In the genomic region with DNA sequence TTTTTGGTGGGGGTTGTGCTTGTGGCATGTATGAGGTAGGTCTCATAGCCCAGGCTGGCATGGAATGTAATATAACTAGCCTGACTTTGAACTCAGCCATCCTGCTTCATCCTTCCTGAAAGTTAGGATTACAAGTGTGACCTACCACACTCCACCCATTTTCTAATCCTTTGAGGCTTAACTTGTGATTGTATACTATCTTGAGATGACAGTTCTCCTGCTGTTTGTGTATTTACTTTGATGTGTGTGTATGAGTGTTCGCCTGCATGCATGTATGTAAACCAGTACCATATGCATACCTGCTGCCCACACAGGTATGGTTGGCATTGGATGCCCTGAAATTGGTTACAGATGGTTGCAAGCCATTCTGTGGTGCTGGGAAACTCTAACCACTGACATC, we compare ENCODE assay signal across 27 mouse cellular contexts. TPM values are rescaled to one million over a fixed set of nuclear protein-coding genes. Genes with fewer than 3 reads are reported as not detected.
DNase-seq lines count a peak whose midpoint lies in the region; ATAC-seq and TF ChIP-seq lines count a peak whose summit lies in the region.
"Had no signal": no experiment of that assay in that cellular context is flagged by ENCODE, and none has a peak within 500 bp of the region (broad histone marks: within the 10 kb centered on the region; RNA-seq: fewer than 3 reads in every experiment).

No protein-coding gene starts in this region.

- 0 out of 2 replicates have a peak, but pooled peaks have one; percentile 16 for ATAC-seq in heart, embryonic 13.5 days (ENCODE audit: extremely low read depth, insufficient number of reproducible peaks, low FRiP score, low TSS enrichment)
- ATAC-seq in liver, embryonic 14.5 days (ENCODE audit: insufficient read depth): peak; percentile 45
- ATAC-seq in midbrain, postnatal 0 days (ENCODE audit: low FRiP score): no peak
- ATAC-seq: activated CD4-positive, CD25-positive, alpha-beta regulatory T cell, adult 4 months; CD4-positive, CD25-positive, alpha-beta regulatory T cell, adult 4 months; forebrain, embryonic 16.5 days; hindbrain, postnatal 0 days had no signal

- H3K27ac ChIP-seq in heart, embryonic 13.5 days (replicated peaks): peak overlapping the region; percentile 72
- peak overlapping the region; percentile 91 for H3K27ac ChIP-seq in MEL (ENCODE audit: control insufficient read depth, low read depth, low read length)
- peak overlapping the region; percentile 99 for H3K27ac ChIP-seq in liver, embryonic 14.5 days
- H3K27ac ChIP-seq in midbrain, postnatal 0 days (ENCODE audit: low read depth, low read length): no peak overlapping the region
- H3K27ac ChIP-seq: hindbrain, postnatal 0 days; intestine, embryonic 15.5 days; kidney, postnatal 0 days; limb, embryonic 12.5 days; macrophage had no signal

- TF ChIP-seq CTCF in MEL (IDR thresholded peaks at IDR 0.05 in 2 of 3, conservative IDR thresholded peaks at IDR 0.05 in 1 of 3; ENCODE audit: control insufficient read depth in 1 of 3, insufficient read depth in 1 of 3, low read depth in 2 of 3, low read length in 3 of 3, poor library complexity in 1 of 3, severe bottlenecking in 1 of 3): no peak
- no peak for TF ChIP-seq CTCF in liver, embryonic 14.5 days (IDR thresholded peaks at IDR 0.05; ENCODE audit: low read depth)
- no peak for TF ChIP-seq CTCF in midbrain, postnatal 0 days (IDR thresholded peaks at IDR 0.05)

- peaks cover 5% of the 10 kb centered on the region; the same call in 1 of the 2 replicates for H3K79me2 ChIP-seq in MEL (ENCODE audit: control insufficient read depth, insufficient read depth, low read length, poor library complexity)

- no peak for TF ChIP-seq RAD21 in MEL (IDR thresholded peaks at IDR 0.05; ENCODE audit: low read depth, low read length)

- no peak for DNase-seq in heart, adult 18-20 months
- no peak for DNase-seq in MEL (ENCODE audit: low read depth, low spot score)
- DNase-seq in liver, embryonic 14.5 days (ENCODE audit: low read depth in 3 of 3, low spot score in 3 of 3): no peak
- no peak for DNase-seq in testis, postnatal 10 days (ENCODE audit: low spot score)
- no peak for DNase-seq in midbrain, postnatal 0 days (ENCODE audit: low spot score)
- no peak for DNase-seq in frontal cortex, postnatal 10 days (ENCODE audit: low spot score in 2 of 2)
- DNase-seq: adrenal gland, adult 8-10 months; cerebellum, adult 8-10 months; cerebellum, postnatal 36 days; heart, postnatal 10 days; kidney, adult 2 months; lung, adult 2 months; lung, postnatal 10 days; midbrain, embryonic 14.5 days; right cerebral cortex, adult 18-20 months; spleen, adult 18-20 months; thymus, postnatal 4 days had no signal

- H3K9ac ChIP-seq in heart, embryonic 13.5 days: 0 out of 2 replicates have a peak overlapping the region, but pooled peaks have one; percentile 0
- no peak overlapping the region for H3K9ac ChIP-seq in MEL (ENCODE audit: control insufficient read depth, low read depth, low read length, poor library complexity, severe bottlenecking)
- peak overlapping the region; percentile 79 for H3K9ac ChIP-seq in liver, embryonic 14.5 days (replicated peaks)
- H3K9ac ChIP-seq in midbrain, postnatal 0 days (replicated peaks; ENCODE audit: low read length, poor library complexity, severe bottlenecking): no peak overlapping the region
- H3K9ac ChIP-seq: intestine, embryonic 15.5 days; limb, embryonic 12.5 days had no signal

- no peaks in the 10 kb centered on the region for H3K27me3 ChIP-seq in heart, embryonic 13.5 days (replicated peaks)
- no peaks in the 10 kb centered on the region for H3K27me3 ChIP-seq in MEL (ENCODE audit: control insufficient read depth in 1 of 2, insufficient read depth in 2 of 2, low read length in 2 of 2)
- H3K27me3 ChIP-seq in erythroblast, embryonic 14.5 days (ENCODE audit: control insufficient read depth): no peaks in the 10 kb centered on the region
- no peaks in the 10 kb centered on the region for H3K27me3 ChIP-seq in liver, embryonic 14.5 days (ENCODE audit: control insufficient read depth, insufficient read depth, low read length)
- no peaks in the 10 kb centered on the region for H3K27me3 ChIP-seq in midbrain, postnatal 0 days (ENCODE audit: insufficient read depth, low read length)
- H3K27me3 ChIP-seq: intestine, embryonic 15.5 days; limb, embryonic 12.5 days had no signal

- peaks cover under 1% of the 10 kb centered on the region; the same call in 1 of the 2 replicates for H3K36me3 ChIP-seq in heart, embryonic 13.5 days
- H3K36me3 ChIP-seq in MEL (ENCODE audit: control insufficient read depth in 1 of 2, insufficient read depth in 2 of 2, low read length in 2 of 2): peaks cover 1 to 47% of the 10 kb centered on the region in 2 experiments; a peak in 3 of 4 replicates
- H3K36me3 ChIP-seq in erythroblast, embryonic 14.5 days (ENCODE audit: control insufficient read depth): peaks cover 79% of the 10 kb centered on the region
- peaks cover 3% of the 10 kb centered on the region for H3K36me3 ChIP-seq in liver, embryonic 14.5 days (replicated peaks; ENCODE audit: control insufficient read depth, insufficient read depth, low read depth)
- no peaks in the 10 kb centered on the region for H3K36me3 ChIP-seq in midbrain, postnatal 0 days (ENCODE audit: insufficient read depth, low read length)
- H3K36me3 ChIP-seq: intestine, embryonic 15.5 days; limb, embryonic 12.5 days had no signal

- H3K4me1 ChIP-seq in heart, embryonic 13.5 days: peaks cover 43% of the 10 kb centered on the region
- H3K4me1 ChIP-seq in MEL (ENCODE audit: control insufficient read depth in 1 of 2, insufficient read depth in 2 of 2, low read length in 2 of 2): peaks cover 10 to 32% of the 10 kb centered on the region in 2 experiments
- H3K4me1 ChIP-seq in erythroblast, embryonic 14.5 days (ENCODE audit: control insufficient read depth): peaks cover 88% of the 10 kb centered on the region
- H3K4me1 ChIP-seq in liver, embryonic 14.5 days (replicated peaks; ENCODE audit: control insufficient read depth in 2 of 2, insufficient read depth in 2 of 2, low read length in 1 of 2): peaks cover 74 to 77% of the 10 kb centered on the region in 2 experiments
- H3K4me1 ChIP-seq in midbrain, postnatal 0 days (ENCODE audit: insufficient read depth, low read length): no peaks in the 10 kb centered on the region
- H3K4me1 ChIP-seq: intestine, embryonic 15.5 days had no signal

- H3K4me3 ChIP-seq in heart, embryonic 13.5 days: no peak overlapping the region
- no peak overlapping the region for H3K4me3 ChIP-seq in MEL (ENCODE audit: control insufficient read depth in 1 of 2, insufficient read depth in 1 of 2, low read depth in 2 of 2, low read length in 2 of 2)
- peak overlapping the region; percentile 36 for H3K4me3 ChIP-seq in erythroblast, embryonic 14.5 days (replicated peaks)
- H3K4me3 ChIP-seq in liver, embryonic 14.5 days (ENCODE audit: insufficient read depth in 1 of 2, low read depth in 2 of 2, low read length in 2 of 2): no peak overlapping the region
- H3K4me3 ChIP-seq in midbrain, postnatal 0 days (ENCODE audit: low read depth, low read length): no peak overlapping the region
- H3K4me3 ChIP-seq: intestine, embryonic 15.5 days; limb, embryonic 12.5 days had no signal

- TF ChIP-seq EP300 in MEL (IDR thresholded peaks at IDR 0.05; ENCODE audit: low read depth in 1 of 2, low read length in 2 of 2): no peak
- TF ChIP-seq EP300 in liver, embryonic 14.5 days (IDR thresholded peaks at IDR 0.05; ENCODE audit: low read depth): peak; percentile 41

- 88% methylated on average over 1 of the region's 1 CpGs for WGBS in heart, embryonic 13.5 days
- 37% methylated on average over 1 of the region's 1 CpGs for WGBS in liver, embryonic 14.5 days (ENCODE audit: insufficient replicate concordance)
- 97% methylated on average over 1 of the region's 1 CpGs for WGBS in midbrain, postnatal 0 days

- H3K4me2 ChIP-seq in heart, embryonic 13.5 days: peak overlapping the region; percentile 33; the same call in 1 of the 2 replicates
- H3K4me2 ChIP-seq in liver, embryonic 14.5 days (ENCODE audit: low read depth): peak overlapping the region; percentile 78
- no peak overlapping the region for H3K4me2 ChIP-seq in midbrain, postnatal 0 days (ENCODE audit: low read depth, low read length, poor library complexity, severe bottlenecking)
- H3K4me2 ChIP-seq: intestine, embryonic 15.5 days; limb, embryonic 12.5 days had no signal

- no peak for TF ChIP-seq POLR2A in MEL (IDR thresholded peaks at IDR 0.05; ENCODE audit: control insufficient read depth in 1 of 2, insufficient read depth in 1 of 2, low read depth in 1 of 2, low read length in 2 of 2, poor library complexity in 1 of 2)

- H3K9me3 ChIP-seq in heart, embryonic 13.5 days: no peaks in the 10 kb centered on the region
- no peaks in the 10 kb centered on the region for H3K9me3 ChIP-seq in MEL (replicated peaks; ENCODE audit: insufficient read depth, low read length)
- H3K9me3 ChIP-seq in erythroblast, embryonic 14.5 days (ENCODE audit: control insufficient read depth, low read length): no peaks in the 10 kb centered on the region
- H3K9me3 ChIP-seq in liver, embryonic 14.5 days (ENCODE audit: control insufficient read depth, low read length): no peaks in the 10 kb centered on the region
- no peaks in the 10 kb centered on the region for H3K9me3 ChIP-seq in midbrain, postnatal 0 days (ENCODE audit: low read length)
- H3K9me3 ChIP-seq: intestine, embryonic 15.5 days; limb, embryonic 12.5 days had no signal

TF ChIP-seq in MEL, 35 proteins besides CTCF, POLR2A, EP300 and RAD21 (continues in another document):
- no peak for TF ChIP-seq MYC (IDR thresholded peaks at IDR 0.05; ENCODE audit: low read depth, low read length)
- TF ChIP-seq NELFE (IDR thresholded peaks at IDR 0.05; ENCODE audit: low read depth, low read length): no peak
- TF ChIP-seq JUND (IDR thresholded peaks at IDR 0.05; ENCODE audit: low read depth, low read length): no peak
- TF ChIP-seq POLR2AphosphoS2 (IDR thresholded peaks at IDR 0.05; ENCODE audit: low read length): no peak
- TF ChIP-seq GABPA (IDR thresholded peaks at IDR 0.05; ENCODE audit: low read depth, low read length): no peak
- TF ChIP-seq SMC3 (IDR thresholded peaks at IDR 0.05; ENCODE audit: low read depth, low read length): no peak
- TF ChIP-seq ZKSCAN1 (IDR thresholded peaks at IDR 0.05; ENCODE audit: low read depth, low read length): no peak
- no peak for TF ChIP-seq POLR2AphosphoS5 (IDR thresholded peaks at IDR 0.05; ENCODE audit: borderline replicate concordance, low read depth, low read length)

RNA-seq across cellular contexts. Expression of a gene that starts 48.8 kb away (rescaled TPM):
- 9.1 and 11.0 TPM in 2 replicates for polyA plus RNA-seq in heart, embryonic 13.5 days (2015; fragmentation: Nextera tagmentation; extraction: Ambion mirVana)
- 10 to 100 TPM in 1 of 2 experiments, 1 to 10 TPM in 1; 9.4 to 10.3 TPM for total RNA-seq in heart, adult 18-20 months (2021)
- 2.5 and 3.1 TPM in 2 replicates for total RNA-seq in MEL (2012; rRNA removed)
- 1 to 10 TPM in 1 of 2 experiments, not detected in 1; 5.7 TPM for polyA plus RNA-seq in MEL (2012; ENCODE audit: insufficient read depth in 1 of 2, insufficient read length in 2 of 2, low read depth in 1 of 2, low replicate concordance in 2 of 2, missing spikeins in 1 of 2)
- polyA plus RNA-seq in erythroblast, embryonic 14.5 days (2012): 3.8 and 5.0 TPM in 2 replicates
- polyA plus RNA-seq in liver, embryonic 14.5 days (2012; rRNA removed): 3.0 and 3.7 TPM in 2 replicates
- 5.9 and 6.1 TPM in 2 replicates for polyA plus RNA-seq in liver, embryonic 14.5 days (2014; fragmentation: Nextera tagmentation; extraction: Ambion mirVana)
- 5.3 and 5.8 TPM in 2 replicates for total RNA-seq in midbrain, postnatal 0 days (2014; rRNA removed)
- 21.4 and 23.9 TPM in 2 replicates for polyA plus RNA-seq in midbrain, postnatal 0 days (2015; fragmentation: Nextera tagmentation; extraction: Ambion mirVana)

Comparison
In these comparisons a context has a peak if more than half of its experiments do, and no peak if none do; other contexts are left out.
1. H3K9ac ChIP-seq: peak in heart, embryonic 13.5 days (single experiment) and liver, embryonic 14.5 days (single experiment); none in MEL (single experiment) and midbrain, postnatal 0 days (single experiment).